Mouse (Mus musculus) layer of hippocampus, adult 18-20 months (tissue): ENCODE measurements around the gene R3hdm4. TPM values are rescaled to one million over a fixed set of nuclear protein-coding genes. Genes with fewer than 3 reads are reported as not detected.

Source experiments
- DNase-seq, 2 experiments: peaks; one replicate each; pipeline ENCODE4 v3.0.0; 2022; ENCODE audit warnings: low spot score in 2 of 2
- microRNA-seq, 2 experiments: library from miRNA; unstranded; fragments of <30 nt; microRNA quantifications; one replicate each; pipeline ENCODE4 v1.2.0; 2021
- total RNA-seq, 2 experiments: library from RNA; stranded (reverse); gene quantifications; 2 replicates each; pipeline ENCODE4 v1.2.3; 2021

R3hdm4 gene
- total RNA-seq, 2 experiments from 2014 or later, result 366 to 401 TPM

GRCm38 (mm10) chr10:79873313-79873712, 47.7 kb downstream of the R3hdm4 start:
- DNase-seq, result no peak

DNA sequence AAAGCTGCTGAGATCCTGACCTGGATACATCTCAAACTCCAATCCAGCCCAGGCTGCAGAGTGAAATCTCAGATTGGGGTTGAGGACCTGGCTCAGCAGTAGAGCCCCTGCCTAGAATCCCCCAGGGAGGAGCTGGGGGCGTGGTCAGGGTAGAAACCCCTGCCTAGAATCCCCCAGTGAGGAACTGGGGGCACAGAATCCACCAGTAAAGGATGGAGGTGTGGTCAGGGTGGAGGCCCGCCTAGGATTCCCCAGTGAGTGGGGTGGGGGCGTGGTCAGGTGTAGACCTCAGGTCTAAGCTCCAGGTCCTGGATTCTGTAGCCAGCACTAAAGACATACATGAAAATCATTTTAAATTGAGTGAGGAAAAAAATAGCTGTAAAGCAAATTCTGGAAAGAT, 48.1 kb downstream of the R3hdm4 start:
- no peak for DNase-seq

DNA sequence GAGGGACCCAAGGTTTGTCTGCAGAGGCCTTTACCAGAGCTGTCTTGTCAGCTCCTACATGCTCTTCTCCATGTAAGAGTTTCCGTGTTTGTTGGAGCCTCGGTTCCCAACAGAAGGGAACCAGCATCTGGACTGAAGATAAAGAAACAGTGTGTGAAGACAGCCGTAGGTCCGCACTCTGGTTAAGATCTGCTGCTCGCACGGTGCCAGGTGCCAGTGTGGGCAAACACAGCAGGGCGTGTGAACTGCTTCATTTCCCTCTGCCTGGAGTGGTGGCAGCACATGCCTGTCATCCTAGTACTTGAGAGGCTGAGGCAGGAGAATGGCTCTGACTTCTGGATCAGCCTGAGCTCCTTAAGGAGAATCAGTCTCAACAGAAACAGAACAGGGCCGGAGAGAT, 49.2 kb downstream of the R3hdm4 start:
- no peak for DNase-seq

DNA sequence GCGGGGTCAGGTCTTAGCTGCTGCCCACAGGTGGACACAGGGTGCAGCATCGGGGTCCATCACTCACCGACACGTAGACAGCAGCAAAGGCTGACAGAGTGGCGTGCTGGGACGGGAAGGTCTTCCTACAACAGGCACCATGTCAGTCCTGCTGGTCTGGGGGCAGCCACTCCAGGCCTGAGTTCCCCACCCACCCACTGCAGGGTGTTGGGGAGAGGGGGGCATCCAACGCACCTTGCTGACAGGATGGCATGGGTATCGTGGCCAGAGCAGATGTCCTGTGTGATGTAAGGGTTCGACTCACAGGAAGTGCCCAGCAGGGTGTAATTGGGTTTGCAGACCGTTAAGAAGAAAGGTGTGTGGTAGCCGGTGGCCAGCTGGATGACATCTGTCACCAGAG, 54.4 kb downstream of the R3hdm4 start:
- no peak for DNase-seq

- no peak for DNase-seq
Observed at GRCm38 (mm10) chr10:79865801-79866295, 55.2 kb downstream of the R3hdm4 start.

- DNase-seq, result no peak
Observed at GRCm38 (mm10) chr10:79865189-79865601, 55.8 kb downstream of the R3hdm4 start.

DNA sequence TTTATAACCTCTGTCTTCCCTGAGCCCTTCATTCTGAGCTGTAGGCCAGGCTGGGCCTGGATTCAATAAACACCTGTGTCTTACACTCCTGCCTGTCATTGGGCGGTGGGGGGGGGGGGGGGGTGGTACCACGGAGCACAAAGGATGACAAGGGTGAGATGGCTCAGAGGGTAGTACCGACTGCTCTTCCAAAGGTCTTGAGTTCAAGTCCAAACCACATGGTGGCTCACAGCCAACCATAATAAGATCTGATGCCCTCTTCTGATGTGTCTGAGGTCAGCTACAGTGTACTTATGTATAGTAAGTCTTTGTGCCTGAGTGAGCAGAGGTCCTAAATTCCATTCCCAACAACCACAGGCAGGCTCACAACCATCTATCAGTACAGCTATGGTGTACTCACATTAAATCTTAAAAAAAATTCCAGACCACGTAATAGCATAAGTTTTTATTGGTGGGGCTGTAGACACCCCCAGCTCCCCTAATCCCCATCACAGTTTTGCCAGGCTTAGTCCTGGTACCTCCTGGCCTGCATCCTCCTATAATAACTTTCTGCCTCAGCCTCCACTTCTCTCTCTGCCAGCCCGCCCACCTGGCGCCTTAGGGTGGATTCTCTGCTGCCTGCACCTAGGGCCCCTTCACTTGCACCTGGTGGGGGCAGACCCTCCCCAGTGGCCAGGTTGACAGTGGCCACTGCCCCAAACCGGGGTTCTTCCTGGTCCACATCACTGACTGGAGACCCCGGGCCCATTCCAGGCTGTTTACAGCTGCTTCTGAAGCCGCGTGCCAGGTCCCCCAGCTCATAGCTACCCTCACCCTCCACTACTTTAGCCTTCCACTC, 56.4 kb downstream of the R3hdm4 start:
- no peak for DNase-seq

DNA sequence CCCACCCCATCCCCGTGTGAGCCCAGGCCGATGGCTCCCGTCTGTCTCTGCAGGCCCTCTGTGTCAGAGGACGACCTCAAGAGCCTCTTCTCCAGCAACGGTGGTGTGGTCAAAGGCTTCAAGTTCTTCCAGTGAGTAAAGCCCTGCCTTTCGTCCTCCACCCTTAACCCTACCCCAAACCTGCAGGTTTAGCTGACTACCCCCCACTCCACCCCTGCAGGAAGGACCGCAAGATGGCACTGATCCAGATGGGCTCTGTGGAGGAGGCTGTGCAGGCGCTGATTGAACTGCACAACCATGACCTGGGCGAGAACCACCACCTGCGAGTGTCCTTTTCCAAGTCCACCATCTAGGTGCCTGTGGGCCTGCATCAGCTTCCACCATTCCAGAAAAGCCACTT, 58.1 kb downstream of the R3hdm4 start:
- DNase-seq, result no peak

DNA sequence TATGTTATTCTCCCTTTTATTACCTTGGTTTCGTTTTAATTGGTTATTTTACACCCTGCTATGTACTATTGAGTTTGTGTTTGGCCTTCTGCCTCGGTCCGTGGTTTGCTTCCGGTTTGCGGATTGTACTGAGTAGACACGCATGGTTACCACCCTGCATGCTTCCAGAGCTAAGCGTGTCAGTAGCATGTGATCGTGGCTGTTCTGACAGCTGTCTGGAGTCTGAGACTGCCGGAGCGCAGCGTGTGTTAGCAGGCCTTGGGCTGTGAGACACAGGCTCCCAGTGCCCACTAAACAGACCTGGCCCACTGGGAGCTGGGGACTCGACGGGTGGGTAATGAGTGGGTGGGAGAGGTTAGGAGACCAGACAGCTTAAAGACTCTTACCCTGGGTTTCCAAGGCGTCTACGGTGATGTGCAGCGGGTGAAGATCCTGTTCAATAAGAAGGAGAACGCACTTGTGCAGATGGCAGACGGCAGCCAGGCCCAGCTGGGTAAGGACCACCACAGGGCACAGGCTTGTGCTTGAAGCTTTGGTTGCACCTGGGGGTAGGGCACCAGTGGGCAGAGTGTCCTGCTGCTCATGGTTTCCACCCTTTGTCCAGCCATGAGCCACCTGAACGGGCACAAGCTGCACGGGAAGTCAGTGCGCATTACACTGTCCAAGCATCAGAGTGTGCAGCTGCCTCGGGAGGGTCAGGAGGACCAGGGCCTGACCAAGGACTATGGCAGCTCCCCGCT, 58.8 kb downstream of the R3hdm4 start:
- no peak for DNase-seq

DNA sequence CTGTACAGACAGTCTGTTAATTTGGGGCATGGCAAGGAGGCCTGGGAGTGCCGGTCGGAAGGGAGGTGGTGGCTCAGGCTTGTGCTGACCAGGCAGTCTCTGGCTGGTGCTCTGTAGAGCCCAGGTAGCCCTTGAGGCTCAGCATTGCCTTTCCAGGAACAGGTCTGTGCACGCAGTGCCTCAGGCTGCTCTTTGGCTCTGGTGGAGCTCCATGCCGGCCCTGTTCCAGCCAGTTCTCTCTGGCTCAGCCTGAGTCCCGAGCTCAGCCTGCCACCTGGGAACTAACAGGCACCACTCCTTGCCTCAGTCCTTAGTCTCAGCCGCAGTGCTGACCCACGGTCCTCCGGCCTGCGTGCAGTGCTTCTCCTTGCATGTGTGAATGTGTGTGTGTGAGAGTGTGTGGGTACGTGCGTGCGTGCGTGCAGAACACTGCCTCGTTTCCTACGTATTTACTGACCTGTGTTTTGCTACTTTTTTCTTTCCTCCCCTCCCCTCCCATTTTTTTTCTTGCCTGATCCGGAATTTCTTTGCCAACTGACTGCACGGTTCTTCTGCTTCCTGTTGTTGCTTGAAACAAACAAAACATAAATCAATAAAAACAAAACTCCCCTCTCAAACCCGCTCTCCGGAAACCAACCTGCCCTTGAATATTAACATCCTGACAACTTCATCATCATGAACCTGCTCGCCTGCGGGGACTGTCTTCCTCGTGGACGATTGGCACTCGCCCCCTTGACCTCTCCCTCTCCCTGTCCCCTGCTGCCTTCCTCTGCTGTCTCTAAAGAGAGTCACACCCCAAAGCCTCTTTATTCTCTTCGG, 59.6 kb downstream of the R3hdm4 start:
- DNase-seq, result no peak

DNA sequence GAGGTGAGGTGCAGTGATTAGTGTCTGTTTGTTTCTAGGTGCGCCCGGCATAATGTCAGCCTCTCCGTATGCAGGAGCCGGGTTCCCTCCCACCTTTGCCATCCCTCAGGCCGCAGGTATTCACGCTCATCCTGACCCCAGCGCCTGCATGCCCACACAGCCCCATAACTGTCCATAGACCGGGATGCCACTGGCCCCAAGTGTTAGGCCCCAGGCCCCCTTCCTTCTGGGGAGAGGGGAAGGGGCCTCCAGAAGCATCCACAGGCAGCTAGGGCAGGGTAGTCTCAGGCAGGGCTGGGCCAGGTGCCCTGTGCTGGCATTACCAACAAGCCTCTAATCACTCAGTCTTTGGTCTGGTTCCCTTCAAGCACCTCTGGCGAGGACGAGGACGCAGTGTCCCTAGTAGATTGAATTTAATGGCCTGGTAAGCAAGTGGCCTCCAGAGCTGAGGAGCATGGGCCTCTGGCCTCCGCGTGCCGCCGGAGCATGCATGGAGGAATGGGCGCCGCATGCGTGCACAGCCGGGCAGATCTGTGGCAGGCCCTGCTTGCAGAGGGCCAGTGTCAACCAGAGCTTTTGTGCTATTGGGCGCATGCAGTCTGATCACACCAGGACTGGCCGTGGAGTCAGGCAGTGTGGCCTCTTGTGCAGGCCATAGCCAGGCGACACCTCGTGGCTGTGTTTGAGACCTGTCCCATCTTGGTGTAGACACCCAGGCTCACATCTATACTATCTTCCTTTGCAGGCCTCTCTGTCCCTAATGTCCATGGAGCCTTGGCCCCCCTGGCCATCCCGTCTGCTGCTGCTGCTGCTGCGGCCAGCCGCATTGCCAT, 60.7 kb downstream of the R3hdm4 start:
- DNase-seq, result no peak

Small RNA genes within 50 kb of the gene (microRNA-seq; reads per million reads assigned to microRNA genes)
- gene Mir6910, result 0 reads per million in 2 experiments

Other genes with a start within 250 kb of the R3hdm4 start
- 10 to 100 TPM; 65.4 to 74.2 TPM for gene Cdc34, start 239.0 kb downstream of the R3hdm4 start, total RNA-seq
- gene Gzmm, start 232.2 kb downstream of the R3hdm4 start, total RNA-seq, result 1 to 10 TPM; 3.3 to 3.6 TPM
- 100 to 1,000 TPM; 554 to 566 TPM for gene Bsg, start 216.7 kb downstream of the R3hdm4 start, total RNA-seq
- gene Hcn2, start 204.6 kb downstream of the R3hdm4 start, total RNA-seq, result 100 to 1,000 TPM; 134 TPM
- gene Polrmt, start 174.6 kb downstream of the R3hdm4 start, total RNA-seq, result 10 to 100 TPM; 42.4 to 51.3 TPM
- gene Fgf22, start 166.1 kb downstream of the R3hdm4 start, total RNA-seq, result 1 to 10 TPM; 1.5 to 2.2 TPM
- 10 to 100 TPM; 84.9 to 87.3 TPM for gene Rnf126, start 154.3 kb downstream of the R3hdm4 start, total RNA-seq
- 1 to 10 TPM; 1.8 to 2.5 TPM for gene Fstl3, start 143.9 kb downstream of the R3hdm4 start, total RNA-seq
- under 1 TPM; 0.61 to 0.89 TPM for gene Prss57, start 130.2 kb downstream of the R3hdm4 start, total RNA-seq
- gene Palm, start 127.6 kb downstream of the R3hdm4 start, total RNA-seq, result 100 to 1,000 TPM; 293 to 314 TPM
- 1 to 10 TPM in 1 of 2 experiments, under 1 TPM in 1; 0.54 to 1.3 TPM for gene Misp, start 100.2 kb downstream of the R3hdm4 start, total RNA-seq
- gene Ptbp1, start 66.8 kb downstream of the R3hdm4 start, total RNA-seq, result 10 to 100 TPM; 48.8 to 58.4 TPM
- 1 to 10 TPM in 1 of 2 experiments, under 1 TPM in 1; 0.94 to 2.0 TPM for gene Prtn3, start 46.7 kb downstream of the R3hdm4 start, total RNA-seq
- gene Plppr3, start 46.6 kb downstream of the R3hdm4 start, total RNA-seq, result 10 to 100 TPM; 30.6 to 34.4 TPM
- gene Elane, start 35.0 kb downstream of the R3hdm4 start, total RNA-seq, result not detected
- not detected for gene Cfd, start 30.4 kb downstream of the R3hdm4 start, total RNA-seq
- 10 to 100 TPM; 53.8 to 55.2 TPM for gene Med16, start 12.3 kb downstream of the R3hdm4 start, total RNA-seq
- not detected for gene Gm26602, start 10.4 kb downstream of the R3hdm4 start, total RNA-seq
- 1 to 10 TPM; 6.7 to 7.8 TPM for gene Kiss1r, start 4.2 kb downstream of the R3hdm4 start, total RNA-seq
- 1 to 10 TPM; 5.5 to 5.8 TPM for gene Arid3a, start 5.8 kb upstream of the R3hdm4 start, total RNA-seq
- gene Wdr18, start 38.9 kb upstream of the R3hdm4 start, total RNA-seq, result 10 to 100 TPM; 40.3 to 42.1 TPM
- under 1 TPM in 1 of 2 experiments, not detected in 1; 0.15 TPM for gene Grin3b, start 49.5 kb upstream of the R3hdm4 start, total RNA-seq
- gene Tmem259, start 63.1 kb upstream of the R3hdm4 start, total RNA-seq, result 100 to 1,000 TPM; 118 to 123 TPM
- 1 to 10 TPM; 3.6 to 5.2 TPM for gene Cnn2, start 67.4 kb upstream of the R3hdm4 start, total RNA-seq
- gene Abca7, start 75.3 kb upstream of the R3hdm4 start, total RNA-seq, result 10 to 100 TPM; 10.2 to 12.0 TPM
- gene Arhgap45, start 95.4 kb upstream of the R3hdm4 start, total RNA-seq, result 1 to 10 TPM; 4.1 to 4.2 TPM
- gene Polr2e, start 118.6 kb upstream of the R3hdm4 start, total RNA-seq, result 10 to 100 TPM; 88.2 to 93.9 TPM
- 100 to 1,000 TPM; 509 to 545 TPM for gene Gpx4, start 126.0 kb upstream of the R3hdm4 start, total RNA-seq
- gene Sbno2, start 184.4 kb upstream of the R3hdm4 start, total RNA-seq, result 10 to 100 TPM; 16.3 to 16.9 TPM
- gene Stk11, start 194.6 kb upstream of the R3hdm4 start, total RNA-seq, result 100 to 1,000 TPM; 101 to 102 TPM
- 100 to 1,000 TPM; 354 to 359 TPM for gene Atp5d, start 217.4 kb upstream of the R3hdm4 start, total RNA-seq
- 100 to 1,000 TPM; 362 to 363 TPM for gene Cbarp, start 219.6 kb upstream of the R3hdm4 start, total RNA-seq
- 10 to 100 TPM; 59.4 to 68.4 TPM for gene Midn, start 227.1 kb upstream of the R3hdm4 start, total RNA-seq
- 10 to 100 TPM; 60.7 to 76.4 TPM for gene Cirbp, start 244.8 kb upstream of the R3hdm4 start, total RNA-seq